Mouse (Mus musculus) heart, adult 2 months (tissue): Measurements from ENCODE around the gene Sptbn1.

Experiments
- CTCF ChIP-seq: fragments of 200-600 bp; IDR thresholded peaks from 2 replicates; pipeline ENCODE4 v1.8.1; 2022; ENCODE audit warnings: antibody characterized with exemption, mild to moderate bottlenecking, moderate library complexity
- EP300 ChIP-seq: fragments of 200-500 bp; IDR thresholded peaks from 2 replicates; pipeline ENCODE4 v1.6.1; 2011; ENCODE audit warnings: low read depth, low read length, control low read depth; ENCODE audit not compliant: insufficient read depth

DNA sequence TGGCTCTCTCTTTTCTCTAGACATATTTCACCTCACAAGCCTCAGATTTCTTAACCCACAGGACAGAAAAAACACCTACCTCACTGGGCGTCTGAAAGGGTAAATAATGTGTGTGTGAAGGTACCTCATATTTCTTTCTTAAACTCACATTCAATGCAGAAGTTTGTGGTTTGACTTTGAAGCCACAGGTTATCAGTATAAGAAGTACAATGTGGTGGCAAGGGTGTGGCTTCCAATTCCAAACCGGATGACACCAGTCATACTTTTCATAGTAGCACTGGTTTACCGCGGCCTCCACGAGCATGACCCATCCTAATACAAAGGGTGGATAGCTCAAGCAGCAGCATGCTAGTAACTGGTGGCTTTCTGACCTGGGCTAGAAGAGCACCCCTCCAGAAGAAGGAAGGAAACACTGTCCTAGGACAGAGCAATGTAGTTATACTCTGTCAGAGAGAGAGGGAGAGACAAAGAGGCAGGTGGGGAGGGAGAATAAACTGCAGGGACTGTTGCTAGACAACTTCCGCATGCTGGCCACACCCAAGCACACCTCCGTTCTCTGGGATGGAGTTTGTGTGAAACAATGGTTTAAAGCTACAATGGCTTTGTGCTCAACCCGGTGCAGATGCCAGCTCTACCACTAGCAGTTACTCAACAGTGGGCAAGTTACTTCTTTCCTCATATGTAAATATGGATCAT is 85.1 kb downstream of the Sptbn1 start:
- no peak for TF ChIP-seq EP300
- TF ChIP-seq CTCF = no peak
